Mouse (Mus musculus) heart, embryonic 14.5 days (tissue): Measurements from ENCODE around the gene Hecw2. TPM values are rescaled to one million over a fixed set of nuclear protein-coding genes. Genes with fewer than 3 reads are reported as not detected.

Experiments
- ATAC-seq: fragments of 200-750 bp; cut with Nextera tagmentation; 2 replicates; pipeline ENCODE4 v1.8.0; 2017; ENCODE audit warnings: low read depth, moderate TSS enrichment; ENCODE audit not compliant: insufficient number of reproducible peaks, insufficient read depth, low FRiP score
- H3K27ac ChIP-seq, 2 experiments: fragments of 200-500 bp in 1 of 2; fragments of 300-500 bp in 1 of 2; sonication (generic) in 1 of 2; replicated peaks in 1 of 2; 2 replicates each; pipeline ENCODE4 v1.5.1; 2012 to 2014; ENCODE audit warnings: low read depth in 2 of 2, low read length in 2 of 2, control low read depth in 1 of 2, mild to moderate bottlenecking in 1 of 2, mixed read lengths in 1 of 2; ENCODE audit not compliant: control insufficient read depth in 1 of 2, insufficient read depth in 1 of 2
- H3K27me3 ChIP-seq: fragments of 300-500 bp; sonication (generic); 2 replicates; pipeline ENCODE4 v1.6.1; 2014; ENCODE audit warnings: mild to moderate bottlenecking, low read length, control low read depth; ENCODE audit not compliant: control insufficient read depth, insufficient read depth
- H3K36me3 ChIP-seq: fragments of 300-500 bp; sonication (generic); 2 replicates; pipeline ENCODE4 v1.6.1; 2014; ENCODE audit warnings: mild to moderate bottlenecking, control low read depth, low read length, mixed read lengths; ENCODE audit not compliant: control insufficient read depth, insufficient read depth
- H3K4me1 ChIP-seq, 2 experiments: fragments of 200-500 bp in 1 of 2; fragments of 300-500 bp in 1 of 2; sonication (generic) in 1 of 2; 2 replicates each; pipeline ENCODE4 v1.6.1; 2012 to 2014; ENCODE audit warnings: low read length in 2 of 2, control low read depth in 1 of 2, mixed read lengths in 1 of 2; ENCODE audit not compliant: control insufficient read depth in 2 of 2, insufficient read depth in 2 of 2
- H3K4me2 ChIP-seq: fragments of 300-500 bp; sonication (generic); 2 replicates; pipeline ENCODE4 v1.6.1; 2014; ENCODE audit warnings: mild to moderate bottlenecking, low read length
- H3K4me3 ChIP-seq, 2 experiments: fragments of 200-500 bp in 1 of 2; fragments of 300-500 bp in 1 of 2; sonication (generic) in 1 of 2; 2 replicates each; pipeline ENCODE4 v1.5.1; 2012 to 2014; ENCODE audit warnings: low read length in 2 of 2, mild to moderate bottlenecking in 2 of 2, control low read depth in 1 of 2, low read depth in 1 of 2, moderate library complexity in 1 of 2; ENCODE audit not compliant: control insufficient read depth in 1 of 2, insufficient read depth in 1 of 2
- H3K9ac ChIP-seq: fragments of 300-500 bp; sonication (generic); 2 replicates; pipeline ENCODE4 v1.6.1; 2014; ENCODE audit warnings: mild to moderate bottlenecking, low read length
- H3K9me3 ChIP-seq: fragments of 300-500 bp; sonication (generic); 2 replicates; pipeline ENCODE4 v1.6.1; 2016; ENCODE audit warnings: low read length, control low read depth; ENCODE audit not compliant: control insufficient read depth
- WGBS: fragments of 180-500 bp; shearing (Covaris S2); extraction: QIAGEN DNeasy Blood & Tissue Kit; methylation state at CpG from one replicate; pipeline ENCODE4 v1.1.7; 2014; 5-methylcytosine and 5-hydroxymethylcytosine counted together
- polyA plus RNA-seq: library from polyadenylated mRNA; unstranded; fragments of >200 nt; fragmentation: Nextera tagmentation; extraction: Ambion mirVana; gene quantifications from 2 replicates; pipeline ENCODE4 v1.2.1, GENCODE M21; 2014

Hecw2 gene
- polyA plus RNA-seq, 1 experiment from 2014 or later, result 5.7 TPM

- Histone ChIP-seq H3K4me3 (no peak overlapping the region), H3K36me3 (0 out of 2 replicates have a peak, but pooled peaks cover 4% of the 10 kb centered on the region), H3K9me3 (no peaks in the 10 kb centered on the region), H3K9ac (no peak overlapping the region), H3K27ac (no peak overlapping the region), H3K27me3 (no peaks in the 10 kb centered on the region), H3K4me1 (no peaks in the 10 kb centered on the region; a peak in 2 of 4 replicates), H3K4me2 (no peak overlapping the region)
- WGBS, result 85% methylated on average over 3 of the region's 3 CpGs
- ATAC-seq, result no peak
These were observed 330.9 kb downstream of the Hecw2 start for GRCm38 (mm10) chr1:53864046-53864445.

- 69% methylated on average over 3 of the region's 3 CpGs for WGBS
- no peak overlapping the region for H3K27ac ChIP-seq
- no peaks in the 10 kb centered on the region for H3K9me3 ChIP-seq
- H3K4me3 ChIP-seq, result no peak overlapping the region
- H3K27me3 ChIP-seq, result no peaks in the 10 kb centered on the region
- no peak overlapping the region for H3K9ac ChIP-seq
- no peaks in the 10 kb centered on the region for H3K36me3 ChIP-seq
- no peak for ATAC-seq
- H3K4me2 ChIP-seq, result no peak overlapping the region
- H3K4me1 ChIP-seq, result no peaks in the 10 kb centered on the region
These were observed 334.4 kb downstream of the Hecw2 start for GRCm38 (mm10) chr1:53860611-53861010.

GRCm38 (mm10) chr1:53859175-53859574, 335.8 kb downstream of the Hecw2 start:
- no peak overlapping the region for H3K4me2 ChIP-seq
- ATAC-seq, result no peak
- H3K27ac ChIP-seq, result no peak overlapping the region
- H3K4me3 ChIP-seq, result no peak overlapping the region
- no peaks in the 10 kb centered on the region for H3K27me3 ChIP-seq
- H3K36me3 ChIP-seq, result no peaks in the 10 kb centered on the region
- no peaks in the 10 kb centered on the region for H3K4me1 ChIP-seq
- no peaks in the 10 kb centered on the region for H3K9me3 ChIP-seq
- no peak overlapping the region for H3K9ac ChIP-seq

GRCm38 (mm10) chr1:53856501-53857103, 338.4 kb downstream of the Hecw2 start:
- WGBS, result 84% methylated on average over 7 of the region's 7 CpGs
- Histone ChIP-seq H3K36me3 (no peaks in the 10 kb centered on the region), H3K27me3 (no peaks in the 10 kb centered on the region), H3K27ac (no peak overlapping the region), H3K9me3 (no peaks in the 10 kb centered on the region), H3K4me2 (no peak overlapping the region), H3K4me3 (no peak overlapping the region), H3K9ac (no peak overlapping the region), H3K4me1 (no peaks in the 10 kb centered on the region)
- ATAC-seq, result no peak

GRCm38 (mm10) chr1:53855732-53856131, 339.2 kb downstream of the Hecw2 start:
- no peak for ATAC-seq
- H3K4me3 ChIP-seq, result no peak overlapping the region
- no peak overlapping the region for H3K27ac ChIP-seq
- H3K36me3 ChIP-seq, result no peaks in the 10 kb centered on the region; the same call in 1 of the 2 replicates
- no peaks in the 10 kb centered on the region for H3K27me3 ChIP-seq
- 80% methylated on average over 7 of the region's 7 CpGs for WGBS
- no peak overlapping the region for H3K4me2 ChIP-seq
- no peaks in the 10 kb centered on the region for H3K9me3 ChIP-seq
- H3K4me1 ChIP-seq, result no peaks in the 10 kb centered on the region
- H3K9ac ChIP-seq, result no peak overlapping the region

GRCm38 (mm10) chr1:53852086-53852610, 342.8 kb downstream of the Hecw2 start:
- ATAC-seq, result no peak

GRCm38 (mm10) chr1:53851334-53851733, 343.6 kb downstream of the Hecw2 start:
- Histone ChIP-seq H3K4me2 (no peak overlapping the region), H3K4me3 (no peak overlapping the region), H3K36me3 (no peaks in the 10 kb centered on the region; the same call in 1 of the 2 replicates), H3K9ac (no peak overlapping the region), H3K9me3 (no peaks in the 10 kb centered on the region), H3K4me1 (no peaks in the 10 kb centered on the region), H3K27me3 (no peaks in the 10 kb centered on the region), H3K27ac (no peak overlapping the region)
- WGBS, result 70% methylated on average over 8 of the region's 8 CpGs
- no peak for ATAC-seq

More at GRCm38 (mm10) chr1:53852086-53852610, 342.8 kb downstream of the Hecw2 start:
- Histone ChIP-seq H3K27me3 (no peaks in the 10 kb centered on the region), H3K36me3 (no peaks in the 10 kb centered on the region; the same call in 1 of the 2 replicates), H3K4me3 (no peak overlapping the region), H3K9me3 (no peaks in the 10 kb centered on the region), H3K9ac (no peak overlapping the region), H3K27ac (no peak overlapping the region), H3K4me1 (no peaks in the 10 kb centered on the region), H3K4me2 (no peak overlapping the region)
- 80% methylated on average over 3 of the region's 3 CpGs for WGBS

GRCm38 (mm10) chr1:53850891-53851290, 344.1 kb downstream of the Hecw2 start:
- Histone ChIP-seq H3K9me3 (no peaks in the 10 kb centered on the region), H3K27me3 (no peaks in the 10 kb centered on the region), H3K4me2 (no peak overlapping the region), H3K4me3 (no peak overlapping the region), H3K36me3 (no peaks in the 10 kb centered on the region; the same call in 1 of the 2 replicates), H3K27ac (peak overlapping the region in 1 of 2 experiments; percentile 29; a peak in 1 of 4 replicates), H3K4me1 (no peaks in the 10 kb centered on the region), H3K9ac (no peak overlapping the region)
- ATAC-seq, result no peak
- WGBS, result 79% methylated on average over 6 of the region's 6 CpGs
